Comparison of ENCODE assay signal across 19 mouse cellular contexts in genomic region chr11:40573758-40574139, GRCm38 (mm10).
DNase-seq lines count a peak whose midpoint lies in the region; ATAC-seq and TF ChIP-seq lines count a peak whose summit lies in the region.
"Had no signal": no experiment of that assay in that cellular context is flagged by ENCODE, and none has a peak within 500 bp of the region (broad histone marks: within the 10 kb centered on the region; RNA-seq: fewer than 3 reads in every experiment).

No protein-coding gene starts in this region.

- no peaks in the 10 kb centered on the region for H3K9me3 ChIP-seq in hindbrain, postnatal 0 days (ENCODE audit: low read length)
- no peaks in the 10 kb centered on the region for H3K9me3 ChIP-seq in hindbrain, embryonic 14.5 days (ENCODE audit: control insufficient read depth, low read length)
- H3K9me3 ChIP-seq: embryonic facial prominence, embryonic 15.5 days had no signal

- no peak overlapping the region for H3K9ac ChIP-seq in hindbrain, postnatal 0 days (replicated peaks; ENCODE audit: low read length)
- no peak overlapping the region for H3K9ac ChIP-seq in hindbrain, embryonic 14.5 days
- H3K9ac ChIP-seq: embryonic facial prominence, embryonic 15.5 days; lung, embryonic 14.5 days had no signal

- WGBS in hindbrain, postnatal 0 days: 12% methylated on average over 3 of the region's 3 CpGs
- WGBS in hindbrain, embryonic 14.5 days: 4% methylated on average over 3 of the region's 3 CpGs

- H3K27ac ChIP-seq in hindbrain, postnatal 0 days: no peak overlapping the region
- no peak overlapping the region for H3K27ac ChIP-seq in hindbrain, embryonic 14.5 days
- H3K27ac ChIP-seq: embryonic facial prominence, embryonic 15.5 days had no signal

- peak; percentile 72 for ATAC-seq in frontal cortex, adult (ENCODE audit: low TSS enrichment)
- ATAC-seq in hindbrain, postnatal 0 days: 0 out of 2 replicates have a peak, but pooled peaks have one; percentile 43
- no peak for ATAC-seq in hindbrain, embryonic 14.5 days (ENCODE audit: low FRiP score)
- no peak for ATAC-seq in activated CD4-positive, CD25-positive, alpha-beta regulatory T cell, adult 4 months

- no peak overlapping the region for H3K4me2 ChIP-seq in hindbrain, postnatal 0 days (ENCODE audit: low read depth, low read length)
- H3K4me2 ChIP-seq in hindbrain, embryonic 14.5 days (replicated peaks): no peak overlapping the region
- H3K4me2 ChIP-seq: embryonic facial prominence, embryonic 15.5 days; liver, embryonic 11.5 days; lung, embryonic 14.5 days had no signal

- no peak for TF ChIP-seq CTCF in hindbrain, postnatal 0 days (IDR thresholded peaks at IDR 0.05; ENCODE audit: low read depth)

- H3K36me3 ChIP-seq in hindbrain, postnatal 0 days (ENCODE audit: insufficient read depth, low read length): no peaks in the 10 kb centered on the region
- H3K36me3 ChIP-seq in hindbrain, embryonic 14.5 days (replicated peaks; ENCODE audit: control insufficient read depth, insufficient read depth): no peaks in the 10 kb centered on the region
- H3K36me3 ChIP-seq: embryonic facial prominence, embryonic 15.5 days had no signal

- DNase-seq in frontal cortex, postnatal 10 days (ENCODE audit: low spot score in 2 of 2): no peak
- no peak for DNase-seq in hindbrain, postnatal 0 days (ENCODE audit: low spot score)
- DNase-seq in hindbrain, embryonic 14.5 days (ENCODE audit: low spot score): no peak
- DNase-seq in right cerebral cortex, adult 18-20 months: peak; percentile 32
- no peak for DNase-seq in right cerebral cortex, postnatal 4 days
- DNase-seq in c-Kit-positive CD71-positive TER-119-positive erythroid progenitor cells, embryonic 14.5 days (ENCODE audit: low spot score): no peak
- DNase-seq: cerebellum, adult 11 months; cerebellum, postnatal 25 days; heart, adult 11 months; heart, postnatal 10 days; kidney, adult 11 months; kidney, postnatal 36 days; left cerebral cortex, postnatal 4 days; lung, embryonic 14.5 days; thymus, postnatal 25 days had no signal

- H3K4me1 ChIP-seq in hindbrain, postnatal 0 days (ENCODE audit: insufficient read depth, low read length): no peaks in the 10 kb centered on the region
- peaks cover 10% of the 10 kb centered on the region; the same call in 1 of the 2 replicates for H3K4me1 ChIP-seq in hindbrain, embryonic 14.5 days (replicated peaks; ENCODE audit: control insufficient read depth, insufficient read depth, low read length)
- H3K4me1 ChIP-seq: embryonic facial prominence, embryonic 15.5 days had no signal

- no peaks in the 10 kb centered on the region for H3K27me3 ChIP-seq in hindbrain, postnatal 0 days (ENCODE audit: insufficient read depth, low read length)
- no peaks in the 10 kb centered on the region for H3K27me3 ChIP-seq in hindbrain, embryonic 14.5 days (ENCODE audit: control insufficient read depth, insufficient read depth, low read length)
- H3K27me3 ChIP-seq: embryonic facial prominence, embryonic 15.5 days had no signal

- H3K4me3 ChIP-seq in hindbrain, postnatal 0 days (ENCODE audit: low read length): no peak overlapping the region
- H3K4me3 ChIP-seq in hindbrain, embryonic 14.5 days (replicated peaks; ENCODE audit: low read length): no peak overlapping the region
- H3K4me3 ChIP-seq: embryonic facial prominence, embryonic 15.5 days had no signal

Comparison
In these comparisons a context has a peak if more than half of its experiments do, and no peak if none do; other contexts are left out.
1. ATAC-seq: peak in frontal cortex, adult (single experiment) and hindbrain, postnatal 0 days (single experiment); none in hindbrain, embryonic 14.5 days (single experiment) and activated CD4-positive, CD25-positive, alpha-beta regulatory T cell, adult 4 months (single experiment).